Mouse (Mus musculus) forebrain, embryonic 10.5 days (tissue): Measurements from ENCODE around the gene Gnl1. TPM values are rescaled to one million over a fixed set of nuclear protein-coding genes. Genes with fewer than 3 reads are reported as not detected.
A peak's percentile ranks its signal among the peaks of the same experiment; 100 is the strongest.
"Not testable (repeated sequence)": the region's sequence is repeated elsewhere in the genome, so short reads cannot be mapped to it uniquely, and the experiment has no call there.

Experiments used
- DNase-seq: peaks from one replicate; pipeline ENCODE4 v3.0.0-alpha.2; 2017; ENCODE audit warnings: low spot score; ENCODE audit errors: extremely low spot score
- H3K27ac ChIP-seq: fragments of 300-500 bp; sonication (generic); 2 replicates; pipeline ENCODE4 v1.5.1; 2016; ENCODE audit warnings: mild to moderate bottlenecking
- H3K27me3 ChIP-seq: fragments of 300-500 bp; sonication (generic); 2 replicates; pipeline ENCODE4 v1.6.1; 2016; ENCODE audit warnings: mild to moderate bottlenecking; ENCODE audit not compliant: poor library complexity, severe bottlenecking
- H3K36me3 ChIP-seq: fragments of 300-500 bp; sonication (generic); replicated peaks from 2 replicates; pipeline ENCODE4 v1.6.1; 2016; ENCODE audit warnings: mild to moderate bottlenecking, moderate library complexity
- H3K4me1 ChIP-seq: fragments of 300-500 bp; sonication (generic); 2 replicates; pipeline ENCODE4 v1.6.1; 2016
- H3K4me3 ChIP-seq: fragments of 300-500 bp; sonication (generic); 2 replicates; pipeline ENCODE4 v1.5.1; 2016; ENCODE audit warnings: mild to moderate bottlenecking, moderate library complexity
- H3K9me3 ChIP-seq: fragments of 300-500 bp; sonication (generic); 2 replicates; pipeline ENCODE4 v1.6.1; 2016; ENCODE audit warnings: mild to moderate bottlenecking, moderate library complexity
- WGBS: fragments of 180-500 bp; shearing (Covaris S2); methylation state at CpG from one replicate; pipeline ENCODE4 v1.1.7; 2016; 5-methylcytosine and 5-hydroxymethylcytosine counted together
- polyA plus RNA-seq: library from polyadenylated mRNA; unstranded; fragments of >200 nt; fragmentation: Nextera tagmentation; extraction: Ambion mirVana; gene quantifications from 2 replicates; pipeline ENCODE4 v1.2.1, GENCODE M21; 2016

Gene Gnl1
- polyA plus RNA-seq, result 66.9 and 68.8 TPM in 2 replicates

DNA sequence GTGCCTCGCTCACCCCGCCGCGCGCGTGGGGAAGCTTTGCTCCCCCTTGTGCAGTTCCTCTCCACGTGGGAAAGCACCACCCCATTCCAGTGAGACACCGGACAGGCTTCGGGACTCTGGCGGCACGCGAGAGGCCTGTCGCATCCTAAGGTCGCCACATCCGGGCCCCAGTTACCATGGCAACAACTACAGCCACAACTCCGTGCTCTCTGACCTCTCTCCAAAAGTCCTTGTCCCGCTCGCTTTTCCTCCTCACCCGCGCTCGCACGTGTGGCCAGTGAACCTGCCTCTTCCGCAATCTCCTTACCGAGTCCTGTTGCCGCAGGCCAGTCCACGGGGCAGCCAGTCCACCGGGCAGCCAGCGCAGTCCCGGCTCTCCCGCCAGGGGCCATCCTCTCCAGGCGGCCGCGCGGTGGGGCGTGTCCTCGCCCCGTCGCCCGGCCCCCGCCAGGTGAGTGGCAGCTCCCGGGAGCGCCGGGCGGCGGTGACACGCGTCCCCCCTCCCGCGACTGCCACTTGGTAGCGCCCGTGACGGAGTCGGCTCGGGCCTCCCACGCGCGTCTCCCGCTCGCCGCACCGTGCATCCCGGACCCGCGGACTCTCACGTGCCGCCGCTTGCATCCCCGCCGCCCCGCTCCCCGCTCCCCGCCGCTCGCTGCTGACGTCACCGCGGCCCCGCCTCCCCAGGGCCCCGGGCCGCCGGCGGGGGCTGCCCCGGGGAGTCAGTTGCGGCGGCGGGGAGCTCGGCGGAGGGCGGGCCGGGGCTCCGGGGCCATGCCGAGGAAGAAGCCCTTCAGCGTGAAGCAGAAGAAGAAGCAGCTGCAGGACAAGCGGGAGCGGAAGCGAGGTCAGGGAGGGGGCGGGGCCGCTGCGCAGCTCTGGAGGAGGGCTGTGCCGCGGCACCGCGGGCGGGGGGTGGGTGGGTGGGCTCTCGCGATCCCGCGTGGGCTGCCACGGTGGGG, at the start of gene Gnl1, which contains the start of gene Prr3:
Gene Gnl1 (plus strand): TSS at position 451 of the 962 bp plus-strand sequence.
Gene Prr3 (minus strand): TSS at position 836 of the 962 bp plus-strand sequence.
- H3K4me1 ChIP-seq, result peaks cover 26% of the 10 kb centered on the region
- WGBS, result under 1% methylated on average over 108 of the region's 109 CpGs
- no peaks in the 10 kb centered on the region for H3K9me3 ChIP-seq
- peak within 1 kb of the TSS; percentile 95 for H3K27ac ChIP-seq
- H3K27me3 ChIP-seq, result no peaks in the 10 kb centered on the region
- DNase-seq, result peak; percentile 96
- H3K4me3 ChIP-seq, result peak within 1 kb of the TSS; percentile 95
- H3K36me3 ChIP-seq, result peaks cover 63% of the 10 kb centered on the region

DNA sequence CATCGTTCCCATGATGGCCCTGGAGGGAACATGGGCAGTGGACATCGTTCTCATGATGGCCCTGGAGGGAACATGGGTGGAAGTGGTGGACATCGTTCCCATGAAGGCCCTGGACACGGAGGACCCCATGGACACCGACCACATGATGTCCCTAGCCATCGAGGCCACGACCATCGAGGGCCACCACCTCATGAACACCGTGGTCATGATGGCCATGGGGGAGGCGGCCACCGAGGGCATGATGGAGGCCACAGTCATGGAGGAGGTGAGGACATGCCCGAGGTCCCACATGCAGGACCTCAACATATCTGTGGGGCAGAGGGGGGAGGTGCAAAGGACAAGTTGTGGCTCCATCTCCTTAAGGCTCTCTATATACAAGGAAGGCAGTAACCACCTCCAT, 49.0 kb upstream of the Gnl1 start:
- Histone ChIP-seq H3K4me1 (no peaks in the 10 kb centered on the region), H3K27me3 (no peaks in the 10 kb centered on the region), H3K36me3 (peaks cover 69% of the 10 kb centered on the region), H3K9me3 (no peaks in the 10 kb centered on the region), H3K4me3 (no peak overlapping the region), H3K27ac (no peak overlapping the region)
- 97% methylated on average over 12 of the region's 12 CpGs for WGBS
- DNase-seq, result no peak

DNA sequence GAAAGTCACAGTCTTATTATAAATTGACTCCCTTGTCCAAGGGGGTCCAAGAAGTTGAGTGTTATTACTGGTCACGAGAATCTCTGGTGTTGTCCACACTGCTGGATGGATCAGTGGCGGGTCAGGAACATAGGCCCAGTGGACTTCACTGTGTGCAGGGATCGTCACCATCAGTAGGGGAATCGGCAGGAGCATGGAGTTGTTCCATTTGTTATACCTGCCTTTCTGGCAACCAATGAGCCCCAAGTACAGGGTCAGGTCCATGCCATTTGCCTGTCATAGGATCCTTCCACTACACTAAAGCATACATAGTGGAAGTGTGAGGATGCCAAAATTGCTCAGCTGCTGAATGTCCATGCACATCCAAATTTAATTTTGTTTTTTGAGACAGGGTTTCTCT, 47.0 kb upstream of the Gnl1 start:
- H3K36me3 ChIP-seq, result peaks cover 50% of the 10 kb centered on the region
- H3K27ac ChIP-seq, result no peak overlapping the region
- WGBS, result 91% methylated on average over 4 of the region's 4 CpGs
- no peaks in the 10 kb centered on the region for H3K9me3 ChIP-seq
- H3K27me3 ChIP-seq, result no peaks in the 10 kb centered on the region
- H3K4me1 ChIP-seq, result no peaks in the 10 kb centered on the region
- no peak overlapping the region for H3K4me3 ChIP-seq
- no peak for DNase-seq

DNA sequence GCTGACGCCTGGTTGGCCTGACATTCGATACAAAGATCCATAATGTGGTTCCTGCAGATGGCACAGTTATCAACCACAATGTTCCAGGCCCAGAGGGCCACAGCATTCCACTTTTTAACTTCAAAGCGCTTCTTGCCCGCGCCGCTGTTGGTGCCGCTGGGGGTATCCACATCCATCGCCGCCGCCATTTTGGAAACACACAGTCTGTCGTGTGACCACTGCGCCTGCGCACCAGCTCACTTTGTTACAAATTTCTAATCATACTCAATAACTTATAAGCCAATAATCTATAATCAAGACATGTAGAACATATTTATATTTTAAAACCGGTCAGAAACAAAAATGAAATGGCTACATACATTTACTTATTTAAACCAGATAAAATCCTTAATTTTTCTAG, 43.9 kb upstream of the Gnl1 start:
- H3K9me3 ChIP-seq, H3K4me1 ChIP-seq, H3K4me3 ChIP-seq, H3K27me3 ChIP-seq, H3K27ac ChIP-seq, DNase-seq: not testable (repeated sequence)
- peaks cover 18% of the 10 kb centered on the region for H3K36me3 ChIP-seq
- 91% methylated on average over 14 of the region's 14 CpGs for WGBS

DNA sequence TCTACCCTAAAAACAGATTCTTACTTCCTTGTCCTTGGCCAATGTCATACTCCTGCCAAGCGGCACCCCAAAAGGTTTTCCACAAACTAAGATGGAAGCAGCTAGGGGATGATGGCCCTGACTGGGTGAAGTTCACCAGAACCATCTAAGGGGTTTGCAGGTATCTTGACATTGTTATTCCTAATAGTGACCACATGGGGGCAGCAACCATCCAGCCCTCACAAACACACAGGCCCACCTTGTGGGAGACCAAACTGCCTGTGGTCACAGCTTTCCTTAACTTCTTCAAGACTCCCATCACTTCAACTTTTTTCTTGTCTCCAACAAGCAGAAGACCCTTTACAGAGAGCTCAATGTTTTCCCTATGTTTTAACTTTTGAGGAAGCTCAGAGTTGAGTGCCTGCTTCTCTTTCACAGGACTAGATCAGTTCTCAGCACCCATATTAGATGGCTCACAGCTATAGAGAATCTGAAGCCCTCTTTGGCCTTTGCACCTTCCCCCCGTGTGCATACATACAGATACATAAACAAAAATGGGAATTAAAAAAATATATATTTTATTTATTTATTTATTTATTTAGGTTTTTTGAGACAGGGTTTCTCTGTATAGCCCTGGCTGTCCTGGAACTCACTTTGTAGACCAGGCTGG, 41.8 kb upstream of the Gnl1 start:
- Histone ChIP-seq H3K27me3 (no peaks in the 10 kb centered on the region), H3K27ac (no peak overlapping the region), H3K36me3 (no peaks in the 10 kb centered on the region), H3K4me1 (no peaks in the 10 kb centered on the region), H3K4me3 (no peak overlapping the region), H3K9me3 (peaks cover 3% of the 10 kb centered on the region; the same call in 1 of the 2 replicates)
- 46% methylated on average over 2 of the region's 2 CpGs for WGBS
- peak; percentile 53 for DNase-seq

DNA sequence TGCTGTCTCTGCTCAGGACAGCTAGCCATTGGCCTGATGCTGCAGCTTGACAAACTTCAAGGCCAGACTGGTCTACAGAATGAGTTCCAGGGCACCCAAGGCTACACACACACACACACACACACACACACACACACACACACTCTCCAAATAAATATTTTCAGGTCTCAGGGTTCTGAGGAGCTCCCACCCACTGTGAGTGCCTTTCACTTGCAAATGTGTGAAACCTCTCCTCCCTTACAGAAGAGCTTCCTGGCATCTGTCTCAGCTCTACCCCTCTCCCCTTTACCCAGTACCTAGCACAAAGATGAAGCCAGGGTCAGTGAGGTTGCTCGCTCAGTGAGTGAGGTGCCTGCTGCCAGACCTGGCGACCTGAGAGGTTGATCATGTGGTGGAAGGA, 40.5 kb upstream of the Gnl1 start:
- 71% methylated on average over 2 of the region's 2 CpGs for WGBS
- H3K27ac ChIP-seq, result no peak overlapping the region
- no peaks in the 10 kb centered on the region for H3K4me1 ChIP-seq
- peaks cover 3% of the 10 kb centered on the region; the same call in 1 of the 2 replicates for H3K9me3 ChIP-seq
- no peaks in the 10 kb centered on the region for H3K27me3 ChIP-seq
- H3K4me3 ChIP-seq, result no peak overlapping the region
- no peak for DNase-seq
- no peaks in the 10 kb centered on the region for H3K36me3 ChIP-seq

DNA sequence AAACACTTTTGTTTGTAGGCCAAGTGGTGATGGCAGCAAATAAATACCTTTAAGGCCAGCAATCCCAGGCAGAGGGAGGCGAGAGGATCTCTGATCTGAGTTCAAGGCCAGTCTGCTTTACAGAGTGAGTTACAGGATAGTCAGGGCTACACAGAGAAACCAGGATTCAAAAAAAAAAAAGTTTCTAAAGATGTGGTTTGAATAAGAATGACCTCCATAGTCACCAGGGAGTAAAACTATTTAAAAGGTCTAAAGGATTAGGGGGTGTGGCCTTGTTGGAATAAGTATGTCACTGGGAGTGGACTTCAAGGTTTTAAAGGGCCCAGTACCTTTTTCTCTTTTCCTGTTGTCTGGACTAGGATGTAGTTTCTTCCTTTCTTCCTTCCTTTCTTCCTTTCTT, 39.7 kb upstream of the Gnl1 start:
- Histone ChIP-seq H3K4me3 (no peak overlapping the region), H3K9me3 (peaks cover 3% of the 10 kb centered on the region; the same call in 1 of the 2 replicates), H3K4me1 (no peaks in the 10 kb centered on the region), H3K27ac (no peak overlapping the region), H3K27me3 (no peaks in the 10 kb centered on the region), H3K36me3 (no peaks in the 10 kb centered on the region)
- 59% methylated on average over 1 of the region's 1 CpGs for WGBS
- no peak for DNase-seq

DNA sequence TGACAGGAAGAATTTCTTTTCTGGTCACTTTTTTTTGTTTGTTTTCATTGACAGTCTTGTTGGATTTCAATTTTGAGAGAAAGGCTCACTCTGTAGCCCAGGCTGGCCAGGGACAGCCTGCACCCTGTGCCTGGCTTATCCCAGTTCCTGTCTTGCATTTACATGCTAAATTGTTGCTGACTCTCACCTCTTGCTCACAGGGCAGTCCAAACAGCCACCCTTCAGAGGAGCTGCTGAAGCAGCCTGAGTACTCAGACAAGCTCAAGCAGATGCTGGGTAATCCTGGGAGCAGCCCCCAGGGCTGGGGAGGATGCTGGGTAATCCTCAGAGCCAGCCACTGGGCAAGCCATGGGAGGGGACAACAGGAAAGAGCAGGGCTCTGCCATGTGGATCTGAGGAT, 28.7 kb upstream of the Gnl1 start:
- peaks cover 14% of the 10 kb centered on the region for H3K36me3 ChIP-seq
- not testable (repeated sequence) for H3K4me3 ChIP-seq, H3K9me3 ChIP-seq, DNase-seq, H3K27ac ChIP-seq, H3K27me3 ChIP-seq
- peaks cover 13% of the 10 kb centered on the region for H3K4me1 ChIP-seq

DNA sequence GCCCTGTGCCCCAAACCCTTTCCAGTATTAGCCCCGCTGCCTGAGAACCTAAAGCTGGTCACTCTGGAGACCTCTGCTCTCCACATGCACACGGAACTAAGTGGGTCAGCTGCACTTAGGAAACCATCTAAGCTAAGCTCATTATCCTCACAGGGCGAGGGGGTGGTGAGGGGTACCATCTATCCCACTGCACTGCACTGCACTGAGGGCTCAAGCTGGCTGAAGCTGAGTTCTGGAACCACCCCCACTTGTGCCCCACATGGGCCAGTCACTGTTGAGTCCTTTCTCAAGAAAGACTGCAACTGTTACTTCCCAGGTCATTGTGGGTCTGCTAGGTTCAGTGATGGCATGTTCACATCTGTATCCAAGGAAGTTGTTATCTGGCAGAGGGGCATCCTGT, 27.1 kb upstream of the Gnl1 start:
- not testable (repeated sequence) for H3K27me3 ChIP-seq, H3K27ac ChIP-seq, H3K4me1 ChIP-seq, DNase-seq, H3K4me3 ChIP-seq, H3K9me3 ChIP-seq
- H3K36me3 ChIP-seq, result peaks cover 31% of the 10 kb centered on the region
- WGBS, result 87% methylated on average over 2 of the region's 3 CpGs

DNA sequence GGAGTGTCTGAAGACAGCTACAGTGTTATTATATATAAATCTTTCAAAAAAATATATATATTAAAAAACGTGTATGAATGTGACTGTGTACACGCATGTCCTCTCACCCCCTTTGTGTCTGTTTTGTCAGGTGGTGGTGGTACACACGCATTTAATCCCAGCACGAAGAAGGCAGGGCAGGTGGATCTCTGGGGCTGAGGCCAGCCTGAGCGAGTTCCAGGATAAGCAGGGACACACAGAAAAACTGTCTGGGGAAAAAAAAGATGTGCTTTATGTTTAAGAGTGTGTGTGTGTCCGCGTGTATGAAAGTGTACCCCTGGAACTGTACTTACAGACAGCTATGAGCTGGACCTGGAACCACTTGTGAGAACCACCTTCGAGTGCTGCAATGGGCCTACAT, 25.0 kb upstream of the Gnl1 start:
- Histone ChIP-seq H3K4me3 (no peak overlapping the region), H3K27ac (no peak overlapping the region), H3K9me3 (no peaks in the 10 kb centered on the region), H3K27me3 (no peaks in the 10 kb centered on the region), H3K4me1 (no peaks in the 10 kb centered on the region), H3K36me3 (peaks cover 52% of the 10 kb centered on the region)
- 77% methylated on average over 8 of the region's 8 CpGs for WGBS
- DNase-seq, result no peak

DNA sequence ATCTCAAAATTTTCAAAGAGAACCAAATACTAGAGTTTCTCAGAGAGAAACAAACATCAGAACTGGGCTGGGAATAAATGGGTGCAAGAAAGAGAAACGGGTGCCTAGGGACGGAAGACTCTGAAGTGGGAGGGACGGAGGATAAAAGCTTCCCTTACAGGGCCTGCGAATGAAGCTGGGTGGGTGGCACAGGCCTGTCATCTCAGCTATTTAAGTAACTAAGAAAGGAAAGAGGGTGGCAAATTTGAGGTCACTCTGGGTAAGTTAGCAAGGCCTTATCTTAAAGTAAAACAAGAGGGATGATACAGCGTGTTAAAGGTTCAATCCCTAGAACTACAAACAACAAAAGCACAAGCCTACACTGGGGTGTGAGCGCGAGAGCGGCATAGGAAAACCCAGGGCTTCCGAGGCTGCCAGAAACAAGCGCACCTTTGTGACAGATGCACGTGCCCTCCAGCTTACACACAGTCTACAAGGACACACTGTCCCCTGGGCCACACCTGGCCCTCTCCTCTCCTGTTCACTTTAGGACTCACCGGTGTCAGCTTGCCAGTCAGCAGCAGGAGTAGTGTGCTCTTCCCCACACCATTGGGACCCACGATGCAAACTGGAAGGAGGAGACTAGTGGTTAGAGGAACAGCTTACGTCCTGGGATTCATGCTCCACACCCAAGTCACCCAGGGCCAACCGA, 21.0 kb upstream of the Gnl1 start:
- no peak for DNase-seq
- Histone ChIP-seq H3K9me3 (no peaks in the 10 kb centered on the region), H3K27ac (no peak overlapping the region), H3K36me3 (peaks cover 92% of the 10 kb centered on the region), H3K4me1 (no peaks in the 10 kb centered on the region), H3K27me3 (no peaks in the 10 kb centered on the region), H3K4me3 (no peak overlapping the region)
- 94% methylated on average over 15 of the region's 15 CpGs for WGBS

DNA sequence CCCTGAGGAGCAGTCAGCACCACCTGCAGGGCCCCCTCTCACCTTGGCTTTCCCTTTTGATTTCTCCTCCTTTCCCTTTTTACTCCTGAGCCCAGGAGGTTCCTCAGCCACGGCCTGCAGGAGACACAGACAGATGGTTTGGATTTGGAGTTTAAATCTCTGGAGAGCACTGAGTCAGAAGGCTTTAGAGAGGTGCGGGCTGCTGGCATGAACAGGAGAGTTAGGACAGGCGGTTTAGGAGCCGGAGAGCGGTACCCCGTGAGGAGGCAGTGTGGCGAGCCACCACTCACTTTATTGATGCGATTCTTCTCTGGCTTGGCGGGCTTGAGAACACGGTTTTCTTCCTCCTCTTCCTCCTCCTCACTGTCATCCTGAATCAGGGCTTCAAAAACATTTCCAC, 16.4 kb upstream of the Gnl1 start:
- Histone ChIP-seq H3K9me3 (no peaks in the 10 kb centered on the region), H3K36me3 (peaks cover 96% of the 10 kb centered on the region), H3K4me3 (no peak overlapping the region), H3K27ac (no peak overlapping the region), H3K4me1 (peaks cover 2% of the 10 kb centered on the region), H3K27me3 (no peaks in the 10 kb centered on the region)
- no peak for DNase-seq
- WGBS, result 92% methylated on average over 10 of the region's 10 CpGs
